Mouse (Mus musculus): ENCODE results near the gene Snx29. TPM values are rescaled to one million over a fixed set of nuclear protein-coding genes. Genes with fewer than 3 reads are reported as not detected.

Gene Snx29
- polyA plus RNA-seq, 1 experiment, result 16.0 TPM

- DNase-seq (ENCODE audit: low read depth), result no peak
- TF ChIP-seq POLR2A (IDR thresholded peaks at IDR 0.05; ENCODE audit: borderline replicate concordance, extremely low read depth, insufficient read depth, insufficient read length, poor library complexity, severe bottlenecking), result no peak
Observed at GRCm38 (mm10) chr16:11615633-11616032, 292.9 kb downstream of the Snx29 start.

GRCm38 (mm10) chr16:11619951-11620350 lies 297.2 kb downstream of the Snx29 start:
- DNase-seq (ENCODE audit: low read depth), result no peak
- no peak for TF ChIP-seq POLR2A (IDR thresholded peaks at IDR 0.05; ENCODE audit: borderline replicate concordance, extremely low read depth, insufficient read depth, insufficient read length, poor library complexity, severe bottlenecking)
- TF ChIP-seq CTCF (IDR thresholded peaks at IDR 0.05; ENCODE audit: borderline replicate concordance, extremely low read depth, insufficient read depth, insufficient read length), result no peak

DNA sequence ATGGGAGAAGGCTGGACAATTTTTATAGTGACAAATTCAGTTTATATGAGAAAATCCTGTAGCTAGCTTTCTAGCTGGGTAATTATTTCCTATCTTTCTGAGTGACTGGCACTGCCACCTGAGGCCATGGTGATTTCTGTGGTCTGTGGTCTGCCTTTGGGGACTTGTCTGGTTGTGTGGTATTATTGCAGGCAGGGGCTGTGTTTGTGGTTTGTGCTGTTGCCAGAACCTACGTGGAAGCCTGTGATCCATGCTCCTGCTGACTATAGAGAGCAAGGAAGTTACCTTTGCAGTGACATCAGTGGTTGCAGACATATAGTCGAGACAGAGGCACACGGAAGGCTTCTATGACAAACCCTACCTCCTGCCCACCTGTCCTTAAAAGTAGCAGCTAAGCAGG lies 298.3 kb downstream of the Snx29 start:
- no peak for DNase-seq (ENCODE audit: low read depth)
- no peak for TF ChIP-seq POLR2A (IDR thresholded peaks at IDR 0.05; ENCODE audit: borderline replicate concordance, extremely low read depth, insufficient read depth, insufficient read length, poor library complexity, severe bottlenecking)
- TF ChIP-seq CTCF (IDR thresholded peaks at IDR 0.05; ENCODE audit: borderline replicate concordance, extremely low read depth, insufficient read depth, insufficient read length), result no peak

GRCm38 (mm10) chr16:11621664-11622063 lies 299.0 kb downstream of the Snx29 start:
- no peak for DNase-seq (ENCODE audit: low read depth)
- TF ChIP-seq POLR2A (IDR thresholded peaks at IDR 0.05; ENCODE audit: borderline replicate concordance, extremely low read depth, insufficient read depth, insufficient read length, poor library complexity, severe bottlenecking), result no peak
- no peak for TF ChIP-seq CTCF (IDR thresholded peaks at IDR 0.05; ENCODE audit: borderline replicate concordance, extremely low read depth, insufficient read depth, insufficient read length)

DNA sequence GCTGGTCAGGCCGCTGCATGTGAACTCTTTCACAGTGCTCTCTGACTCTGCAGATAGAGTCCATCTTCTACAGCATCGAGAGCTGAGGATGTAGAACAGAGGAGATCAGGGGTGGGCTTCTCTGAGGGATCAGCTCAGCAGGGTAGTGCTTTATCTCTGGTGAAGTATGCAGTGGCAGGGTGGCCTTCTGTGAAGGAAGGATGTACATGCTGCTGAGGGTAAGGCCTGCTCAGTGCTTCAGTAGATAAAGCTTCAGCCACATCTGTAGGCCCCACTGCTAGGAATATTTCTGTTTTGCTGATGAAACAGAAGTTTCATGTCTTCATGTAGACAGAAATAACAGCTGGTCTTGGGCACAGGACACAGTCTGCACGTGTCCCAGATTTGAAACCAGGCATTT lies 300.3 kb downstream of the Snx29 start:
- no peak for DNase-seq (ENCODE audit: low read depth)

GRCm38 (mm10) chr16:11624121-11624520 lies 301.4 kb downstream of the Snx29 start:
- TF ChIP-seq CTCF (IDR thresholded peaks at IDR 0.05; ENCODE audit: borderline replicate concordance, extremely low read depth, insufficient read depth, insufficient read length), result no peak
- no peak for TF ChIP-seq POLR2A (IDR thresholded peaks at IDR 0.05; ENCODE audit: borderline replicate concordance, extremely low read depth, insufficient read depth, insufficient read length, poor library complexity, severe bottlenecking)
- DNase-seq (ENCODE audit: low read depth), result no peak

More for the DNA sequence above, 300.3 kb downstream of the Snx29 start:
- TF ChIP-seq POLR2A (IDR thresholded peaks at IDR 0.05; ENCODE audit: borderline replicate concordance, extremely low read depth, insufficient read depth, insufficient read length, poor library complexity, severe bottlenecking) (no peak), CTCF (IDR thresholded peaks at IDR 0.05; ENCODE audit: borderline replicate concordance, extremely low read depth, insufficient read depth, insufficient read length) (no peak)

DNA sequence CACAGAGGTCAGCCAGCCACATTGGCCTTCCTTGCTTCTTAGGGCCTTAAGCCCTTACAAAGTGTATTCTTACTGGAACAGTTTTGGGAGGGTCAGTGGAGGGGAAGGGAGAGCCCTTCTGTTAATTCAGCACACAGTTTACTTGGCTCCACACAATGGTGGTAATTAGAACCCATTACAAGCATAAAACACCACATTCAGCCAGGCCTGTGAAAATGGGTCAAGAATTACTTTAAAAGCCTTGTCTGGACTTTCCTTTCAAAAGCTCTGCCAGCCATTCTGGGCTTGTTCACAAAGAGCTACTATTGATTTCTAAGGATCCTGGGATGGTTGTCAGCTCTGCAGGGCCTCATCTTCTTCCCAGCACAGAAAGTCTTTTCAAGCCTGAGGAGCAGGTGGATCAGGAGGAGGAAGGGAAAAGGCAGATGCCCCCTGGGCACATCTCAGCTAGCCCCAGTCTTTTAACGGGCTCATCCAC lies 303.3 kb downstream of the Snx29 start:
- TF ChIP-seq CTCF (IDR thresholded peaks at IDR 0.05; ENCODE audit: borderline replicate concordance, extremely low read depth, insufficient read depth, insufficient read length), result no peak
- no peak for TF ChIP-seq POLR2A (IDR thresholded peaks at IDR 0.05; ENCODE audit: borderline replicate concordance, extremely low read depth, insufficient read depth, insufficient read length, poor library complexity, severe bottlenecking)
- DNase-seq (ENCODE audit: low read depth), result peak; percentile 66

- DNase-seq (ENCODE audit: low read depth), result no peak
- TF ChIP-seq CTCF (IDR thresholded peaks at IDR 0.05; ENCODE audit: borderline replicate concordance, extremely low read depth, insufficient read depth, insufficient read length), result no peak
- TF ChIP-seq POLR2A (IDR thresholded peaks at IDR 0.05; ENCODE audit: borderline replicate concordance, extremely low read depth, insufficient read depth, insufficient read length, poor library complexity, severe bottlenecking), result no peak
Observed at GRCm38 (mm10) chr16:11626616-11627015, 303.9 kb downstream of the Snx29 start.

- DNase-seq (ENCODE audit: low read depth), result no peak
- peak; percentile 20; the same call in 1 of the 2 replicates for TF ChIP-seq CTCF (IDR thresholded peaks at IDR 0.05; ENCODE audit: borderline replicate concordance, extremely low read depth, insufficient read depth, insufficient read length)
- no peak for TF ChIP-seq POLR2A (IDR thresholded peaks at IDR 0.05; ENCODE audit: borderline replicate concordance, extremely low read depth, insufficient read depth, insufficient read length, poor library complexity, severe bottlenecking)
Observed at GRCm38 (mm10) chr16:11627866-11628638, 305.3 kb downstream of the Snx29 start.

DNA sequence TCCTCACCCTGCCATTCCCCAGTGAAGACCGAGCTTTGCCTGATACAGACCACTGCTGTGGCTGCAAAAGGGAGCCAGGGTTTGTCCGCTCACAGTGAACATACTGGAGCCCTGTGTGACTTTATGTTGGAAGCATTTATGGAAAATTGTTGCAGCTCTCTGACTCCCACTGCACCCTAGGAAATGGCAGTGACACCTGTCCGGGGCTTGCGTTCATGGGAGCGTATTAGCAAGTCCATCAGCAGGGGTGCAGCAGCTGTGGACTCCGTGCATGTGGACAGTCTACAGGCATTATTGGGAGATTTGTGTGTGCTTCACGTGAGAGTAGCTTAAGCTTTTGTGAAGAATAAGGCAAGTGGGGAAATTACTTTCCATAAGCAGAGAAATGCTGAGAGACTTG lies 307.0 kb downstream of the Snx29 start:
- TF ChIP-seq CTCF (IDR thresholded peaks at IDR 0.05; ENCODE audit: borderline replicate concordance, extremely low read depth, insufficient read depth, insufficient read length), result no peak
- DNase-seq (ENCODE audit: low read depth), result no peak

DNA sequence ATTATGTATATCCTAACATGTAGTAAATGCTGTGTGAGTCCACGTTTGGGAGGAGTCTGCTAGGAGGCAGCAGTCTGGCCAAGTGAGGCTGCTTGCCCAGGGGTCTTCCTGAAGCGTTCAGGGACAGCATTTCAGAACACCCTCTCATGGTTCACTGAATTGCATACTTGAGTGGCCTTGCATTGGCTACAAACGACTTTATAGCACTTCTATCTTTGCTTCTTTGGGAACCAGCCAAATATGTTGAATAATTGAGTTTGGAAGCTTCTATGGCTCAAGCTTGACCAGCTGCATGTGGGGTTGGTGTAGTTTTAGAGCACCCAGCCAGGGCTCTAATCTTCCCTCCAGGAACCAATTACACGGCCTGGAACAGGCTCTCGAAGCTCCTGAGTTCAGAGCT lies 307.8 kb downstream of the Snx29 start:
- DNase-seq (ENCODE audit: low read depth), result no peak
- TF ChIP-seq CTCF (IDR thresholded peaks at IDR 0.05; ENCODE audit: borderline replicate concordance, extremely low read depth, insufficient read depth, insufficient read length) (no peak), POLR2A (IDR thresholded peaks at IDR 0.05; ENCODE audit: borderline replicate concordance, extremely low read depth, insufficient read depth, insufficient read length, poor library complexity, severe bottlenecking) (no peak)

GRCm38 (mm10) chr16:11632205-11632747 lies 309.6 kb downstream of the Snx29 start:
- TF ChIP-seq POLR2A (IDR thresholded peaks at IDR 0.05; ENCODE audit: borderline replicate concordance, extremely low read depth, insufficient read depth, insufficient read length, poor library complexity, severe bottlenecking) (no peak), CTCF (IDR thresholded peaks at IDR 0.05; ENCODE audit: borderline replicate concordance, extremely low read depth, insufficient read depth, insufficient read length) (no peak)
- DNase-seq (ENCODE audit: low read depth), result peak; percentile 62
